Mouse (Mus musculus) kidney, postnatal 4 days (tissue): Measurements from ENCODE around the gene Ppcdc.

Source experiments
- DNase-seq, 2 experiments: peaks; one replicate each; pipeline ENCODE4 v3.0.0; 2021; ENCODE audit warnings: mixed read lengths in 2 of 2

The Ppcdc gene

DNA sequence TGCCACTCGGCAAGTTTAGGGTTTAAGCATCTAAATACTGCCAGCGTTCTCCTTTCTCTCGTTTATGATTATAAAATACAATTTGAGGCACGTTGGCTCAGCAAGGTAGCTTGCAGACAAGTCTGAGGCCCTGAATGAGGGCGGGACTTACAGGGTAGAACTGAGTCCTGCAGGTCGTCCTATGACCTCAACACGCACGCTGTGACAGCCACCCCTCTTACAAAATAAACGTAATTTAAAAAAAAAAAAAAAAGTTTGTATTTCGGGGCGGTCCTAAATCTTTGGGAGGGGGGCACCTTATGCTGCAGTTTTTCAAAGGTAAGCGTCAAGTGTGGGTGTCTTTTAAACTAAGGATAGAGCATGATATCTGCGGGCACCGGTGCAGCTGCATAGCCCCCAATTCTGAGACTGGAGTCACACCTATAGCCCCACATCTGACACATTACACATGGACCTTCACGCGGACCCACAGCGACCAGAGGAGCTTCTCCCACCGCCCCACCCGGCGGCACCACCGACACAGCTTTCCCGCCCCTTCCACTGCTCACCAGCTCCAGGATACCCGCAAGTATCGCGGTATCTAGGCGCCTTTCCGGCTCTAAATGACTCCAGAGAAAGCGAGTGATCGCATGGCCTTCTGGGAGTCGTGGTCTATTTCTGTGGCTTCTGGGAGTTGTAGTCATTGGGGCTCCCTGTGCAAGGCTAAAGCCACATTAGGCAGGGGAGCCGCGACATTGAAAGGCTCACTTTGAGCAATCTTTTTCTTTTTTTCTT, at the start of gene Ppcdc:
Gene Ppcdc, minus strand, starts transcription at position 603 of the 774 bp plus-strand sequence.
- peak; percentile 90 to 94 for DNase-seq

DNA sequence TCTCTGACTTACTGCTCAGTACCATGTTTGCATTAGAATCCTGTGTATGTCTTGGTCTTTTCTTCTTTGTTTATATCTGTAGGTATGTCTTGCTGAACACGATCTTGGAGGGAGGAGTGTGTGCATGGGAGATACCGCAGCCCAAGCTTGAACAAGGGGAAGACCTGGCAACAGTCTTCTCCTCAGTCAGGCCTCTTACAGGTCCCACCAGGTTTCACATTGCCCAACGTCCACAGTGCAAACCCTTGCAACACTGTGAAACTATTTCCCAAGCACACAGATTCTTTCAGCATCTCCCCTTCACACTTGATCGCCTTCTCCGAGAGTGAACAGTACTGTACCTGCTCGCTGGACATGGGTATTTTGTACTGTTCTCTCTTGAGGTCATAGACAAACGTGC, 47.9 kb upstream of the Ppcdc start:
- no peak for DNase-seq

DNA sequence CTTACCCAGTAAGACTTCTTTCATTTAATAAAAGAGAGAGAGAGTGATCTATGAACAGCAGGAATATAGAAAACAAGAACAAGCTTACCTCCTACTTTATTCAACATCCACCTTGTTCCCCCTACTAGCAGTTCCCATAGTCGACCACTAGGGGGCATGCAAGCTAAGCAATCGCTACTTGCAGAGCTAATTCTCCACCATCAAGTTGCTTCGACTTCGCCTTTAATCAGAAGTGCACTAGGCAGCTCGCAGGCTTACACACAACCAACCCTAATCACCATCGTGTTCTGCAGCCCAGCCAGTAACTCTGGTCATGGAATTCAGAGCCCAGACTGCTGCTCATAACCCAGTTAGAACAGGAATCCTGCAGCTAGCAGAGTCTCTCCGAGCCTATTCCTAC, 45.9 kb upstream of the Ppcdc start:
- DNase-seq = peak; percentile 89 to 91

GRCm38 (mm10) chr9:57468914-57469313, 29.0 kb upstream of the Ppcdc start:
- DNase-seq = no peak

GRCm38 (mm10) chr9:57467896-57468549, 28.1 kb upstream of the Ppcdc start, which contains the start of gene Scamp5:
Scamp5 (minus strand) TSS chr9:57468060.
- peak; percentile 94 to 97 for DNase-seq

DNA sequence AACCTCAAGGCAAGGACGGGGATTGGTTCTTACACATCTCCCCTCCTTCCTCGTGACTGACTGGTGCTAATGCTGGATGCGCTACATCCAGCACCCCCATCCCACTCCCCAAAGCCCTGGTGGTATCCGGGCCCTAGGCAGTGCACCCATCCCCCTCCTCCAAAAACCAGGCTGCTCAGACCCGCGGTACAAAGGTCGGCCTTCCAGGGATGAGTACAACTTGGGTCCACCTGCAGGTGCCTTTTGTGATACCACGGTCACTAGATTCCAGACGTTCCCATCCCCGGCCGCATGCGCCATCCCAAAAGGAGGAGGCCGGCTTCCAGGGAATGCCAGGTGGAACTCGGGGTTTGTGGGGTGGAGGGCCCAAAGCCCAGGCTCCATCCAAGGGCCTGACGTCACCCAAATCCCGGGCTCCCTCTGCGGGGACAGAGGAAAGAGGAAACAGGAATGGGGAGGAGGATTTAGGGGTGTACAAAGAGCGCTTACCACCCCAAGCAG, 27.4 kb upstream of the Ppcdc start:
- DNase-seq = peak; percentile 48 to 61

DNA sequence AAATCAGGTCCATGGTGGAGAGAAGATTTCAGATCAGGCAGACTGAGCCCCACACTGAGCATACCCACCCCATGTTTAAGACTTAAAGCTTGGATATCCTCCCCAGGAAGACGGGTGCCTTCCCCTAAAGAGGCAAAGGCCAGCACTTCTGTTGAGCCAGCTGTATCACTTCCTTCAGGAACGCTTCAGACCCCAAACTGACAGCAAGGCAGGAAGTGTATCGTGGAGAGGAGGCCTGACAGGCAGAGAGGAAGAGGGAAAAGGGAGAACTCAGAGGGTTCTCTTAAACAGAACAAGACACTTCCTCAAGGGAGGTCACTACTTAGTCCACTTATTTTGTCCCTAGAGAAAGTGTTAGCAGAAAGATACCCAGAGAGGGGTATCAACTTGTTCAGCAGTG, 26.2 kb upstream of the Ppcdc start:
- DNase-seq = no peak

DNA sequence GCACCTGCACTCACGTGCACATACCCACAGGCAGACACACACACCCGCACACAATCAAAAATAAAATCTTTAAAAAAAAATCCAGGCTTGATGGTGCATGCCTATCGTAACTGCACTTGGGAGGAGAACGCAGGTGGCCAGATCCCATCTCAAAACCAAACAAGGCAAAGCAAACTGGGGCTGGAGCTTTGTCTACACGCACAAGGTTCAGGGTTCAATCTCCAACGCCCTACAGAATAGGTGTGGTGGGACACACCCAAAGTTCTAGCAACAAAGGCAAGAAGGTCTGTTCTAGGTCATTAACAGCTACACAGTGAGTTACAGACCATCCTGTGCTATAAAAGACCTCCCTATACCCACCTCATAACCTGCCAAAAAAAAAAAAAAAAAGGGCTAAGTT, 22.9 kb upstream of the Ppcdc start:
- no peak for DNase-seq

GRCm38 (mm10) chr9:57459707-57460106, 19.8 kb upstream of the Ppcdc start:
- DNase-seq = no peak

DNA sequence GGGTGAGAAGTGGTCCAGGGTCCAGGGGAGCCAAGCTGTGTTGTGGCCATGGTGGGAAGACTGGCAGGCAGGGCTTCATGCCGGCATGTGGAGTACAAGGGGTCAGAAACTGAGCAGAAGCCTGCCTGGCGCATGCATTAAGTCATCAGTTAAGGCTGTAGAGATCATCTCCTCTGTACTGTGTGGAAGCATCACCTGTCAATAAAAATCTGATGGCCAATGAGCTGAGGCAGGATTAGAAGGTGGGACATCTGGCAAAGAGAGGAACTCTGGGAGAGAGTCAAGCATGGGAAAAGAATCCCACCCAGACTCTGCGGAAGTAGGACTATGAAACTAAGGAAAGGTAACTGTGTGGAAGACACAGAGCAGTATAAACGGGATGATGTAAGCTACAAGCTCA, 13.6 kb upstream of the Ppcdc start:
- DNase-seq = no peak

GRCm38 (mm10) chr9:57452624-57453462, 12.9 kb upstream of the Ppcdc start:
- DNase-seq = no peak

- peak in 1 of 2 experiments; percentile 31 for DNase-seq
Observed at GRCm38 (mm10) chr9:57449715-57450114, 9.8 kb upstream of the Ppcdc start.

DNA sequence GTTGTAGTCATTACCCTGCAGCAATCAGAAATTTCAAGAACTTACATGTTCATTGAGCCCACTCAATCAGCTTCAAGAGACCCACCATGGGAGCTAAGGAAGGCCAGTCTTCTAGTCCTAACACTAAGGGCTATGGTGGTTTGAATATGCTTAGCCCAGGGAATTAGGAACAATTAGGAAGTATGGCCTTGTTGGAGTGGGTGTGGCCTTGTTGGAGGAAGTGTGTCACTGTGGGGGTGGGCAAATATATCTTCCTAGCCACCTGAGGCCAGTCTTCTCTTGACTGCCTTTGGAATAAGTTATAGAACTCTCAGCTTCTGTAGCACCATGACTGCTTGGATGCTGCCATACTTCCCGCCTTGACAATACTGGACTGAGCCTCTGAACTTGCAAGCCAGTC, 696 bp upstream of the Ppcdc start:
- no peak for DNase-seq

GRCm38 (mm10) chr9:57439083-57439482, 841 bp downstream of the Ppcdc start:
- DNase-seq = no peak

GRCm38 (mm10) chr9:57437896-57438614, 1.9 kb downstream of the Ppcdc start:
- DNase-seq = no peak

DNA sequence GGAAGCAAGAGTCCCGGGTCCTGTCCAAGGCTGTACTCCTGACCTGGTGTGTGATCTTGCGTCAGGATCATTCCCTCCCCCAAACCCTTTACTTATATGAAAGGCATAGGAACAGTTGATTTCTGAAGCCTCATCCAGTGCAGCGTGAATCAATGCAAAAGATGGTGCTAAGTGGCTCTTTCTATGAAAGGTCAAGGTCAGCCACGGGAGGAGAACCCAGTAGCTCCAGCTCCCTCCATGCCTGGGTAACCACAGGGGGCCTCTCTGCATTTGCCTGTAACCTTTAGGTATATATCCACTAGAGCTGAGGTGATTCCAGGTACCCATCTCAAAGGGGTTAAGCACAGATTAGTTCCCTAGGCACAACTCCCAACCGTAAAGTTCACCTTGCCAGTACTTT, 3.8 kb downstream of the Ppcdc start:
- no peak for DNase-seq

DNA sequence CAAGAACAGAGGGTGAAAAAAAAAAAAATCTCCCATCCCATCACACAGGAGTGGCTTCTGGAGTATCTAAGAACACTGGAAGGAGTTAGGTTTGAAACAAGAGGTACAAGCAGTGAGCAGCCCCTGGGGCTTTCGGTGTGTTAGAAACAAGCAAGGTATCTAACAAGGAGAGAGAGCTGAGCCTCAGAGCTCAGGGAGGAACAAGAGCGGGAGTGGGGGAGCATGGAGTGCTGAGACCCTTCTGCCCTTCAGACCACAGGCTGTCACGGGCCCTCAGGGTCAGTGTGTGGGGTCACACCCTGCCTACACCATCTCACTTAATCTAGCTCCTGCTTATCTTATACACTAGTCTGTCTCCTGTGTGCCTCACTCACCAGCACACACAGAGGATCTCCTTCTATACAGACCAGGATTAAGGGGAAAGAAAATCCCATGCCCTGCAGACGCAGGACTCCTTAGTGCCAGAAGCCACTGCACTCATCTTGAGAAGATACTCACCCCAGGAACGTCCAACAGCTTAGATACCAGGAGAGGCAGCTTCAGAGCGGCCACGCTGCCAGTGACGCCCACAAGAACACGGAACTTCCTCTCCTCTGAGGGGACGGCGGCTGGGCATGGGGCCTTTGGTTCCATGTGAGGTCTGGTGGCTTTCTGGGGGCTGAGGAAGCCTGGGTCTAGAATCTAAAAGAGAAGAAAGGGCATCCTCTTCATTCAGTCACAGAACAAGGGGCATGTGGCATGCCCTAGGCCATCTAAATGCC, 5.3 kb downstream of the Ppcdc start:
- DNase-seq = no peak

GRCm38 (mm10) chr9:57433097-57434032, 6.6 kb downstream of the Ppcdc start:
- DNase-seq = peak; percentile 89 to 92

DNA sequence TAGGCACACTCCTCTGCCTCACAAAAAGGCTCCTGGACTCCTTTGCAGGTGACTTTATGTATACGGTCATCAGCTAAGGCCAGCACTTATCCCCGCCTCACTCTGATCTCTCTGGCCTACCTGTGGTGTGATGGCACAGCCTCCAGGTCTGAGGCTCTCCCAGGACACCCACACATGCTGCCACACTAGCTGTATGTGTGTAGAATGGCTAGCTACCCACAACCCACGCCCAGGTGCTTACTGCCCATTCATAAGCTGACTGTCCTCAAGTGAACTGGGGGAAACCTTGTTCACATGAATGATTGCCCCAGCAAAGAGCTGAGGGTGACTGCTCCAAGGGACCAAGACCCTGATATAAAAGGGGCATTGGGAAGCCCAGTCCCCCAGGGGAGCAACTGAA, 7.4 kb downstream of the Ppcdc start:
- no peak for DNase-seq

- DNase-seq = peak in 1 of 2 experiments; percentile 57
Observed at GRCm38 (mm10) chr9:57431202-57431601, 8.7 kb downstream of the Ppcdc start.

GRCm38 (mm10) chr9:57428391-57428790, 11.5 kb downstream of the Ppcdc start:
- DNase-seq = no peak
